Mouse (Mus musculus): ENCODE measurements around the gene Olfr1303. TPM values are rescaled to one million over a fixed set of nuclear protein-coding genes. Genes with fewer than 3 reads are reported as not detected.

Olfr1303 gene
- total RNA-seq (2012; rRNA removed) = not detected in 2 replicates

- no peak within 1 kb of the TSS for H3K27ac ChIP-seq (ENCODE audit: insufficient read depth, low read depth, low read length, poor library complexity, severe bottlenecking)
- no peaks in the 10 kb centered on the region for H3K4me1 ChIP-seq (ENCODE audit: control insufficient read depth in 2 of 2, insufficient read depth in 2 of 2, low read length in 2 of 2, poor library complexity in 1 of 2)
- no peak for TF ChIP-seq CHD2 (IDR thresholded peaks at IDR 0.05; ENCODE audit: low read depth, low read length)
- TF ChIP-seq ZNF384 (IDR thresholded peaks at IDR 0.05; ENCODE audit: low read depth, low read length) = no peak
- no peak for TF ChIP-seq ZC3H11A (IDR thresholded peaks at IDR 0.05; ENCODE audit: borderline replicate concordance, low read depth, low read length)
- no peak for TF ChIP-seq HCFC1 (IDR thresholded peaks at IDR 0.05; ENCODE audit: borderline replicate concordance, insufficient read depth, low read length)
- TF ChIP-seq MAFK (IDR thresholded peaks at IDR 0.05; ENCODE audit: insufficient read depth, low read depth, low read length) = no peak
- no peak within 1 kb of the TSS for H3K9ac ChIP-seq (ENCODE audit: insufficient read depth, low read depth, low read length, poor library complexity, severe bottlenecking)
- in situ Hi-C loops (cut with MboI; ENCODE audit: low sequenced_read_pairs in 2 of 2, unreplicated experiment in 2 of 2) = no loop called here
- no peaks in the 10 kb centered on the region for H3K9me3 ChIP-seq (ENCODE audit: control insufficient read depth, insufficient read depth, low read depth, low read length)
- H3K4me3 ChIP-seq (ENCODE audit: insufficient read depth in 1 of 2, low read depth in 1 of 2, low read length in 2 of 2, poor library complexity in 1 of 2, severe bottlenecking in 1 of 2) = no peak within 1 kb of the TSS
- DNase-seq (ENCODE audit: low read depth, low spot score) = no peak
- H3K36me3 ChIP-seq (ENCODE audit: control insufficient read depth, insufficient read depth, low read length, poor library complexity, severe bottlenecking) = no peaks in the 10 kb centered on the region
These were observed at the start of gene Olfr1303 for GRCm38 (mm10) chr2:111820240-111820639. TSS of gene Olfr1303 (minus strand) at chr2:111820340.

DNA sequence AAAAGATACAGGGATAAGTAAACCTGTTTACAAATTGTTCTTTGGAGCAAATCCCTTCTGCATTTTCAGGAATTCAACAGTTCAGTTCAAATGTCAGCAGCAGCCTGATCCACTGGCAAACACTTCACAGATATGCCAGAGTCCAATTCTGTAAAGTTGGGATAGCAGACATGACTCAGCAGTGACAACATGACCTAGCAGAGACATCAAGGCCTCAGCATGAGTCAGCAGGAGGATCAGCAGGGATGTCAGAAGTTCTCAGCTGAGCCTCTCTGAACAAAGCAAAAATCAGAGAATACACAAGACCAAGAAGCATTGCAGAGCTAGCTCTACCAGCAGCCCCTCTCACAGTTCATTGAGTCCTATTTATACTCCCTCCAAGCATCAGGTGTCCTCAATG is 7.2 kb downstream of the Olfr1303 start:
- H3K4me1 ChIP-seq (ENCODE audit: control insufficient read depth in 2 of 2, insufficient read depth in 2 of 2, low read length in 2 of 2, poor library complexity in 1 of 2) = no peaks in the 10 kb centered on the region
- in situ Hi-C loops (cut with MboI; ENCODE audit: low sequenced_read_pairs in 2 of 2, unreplicated experiment in 2 of 2) = no loop called here
- TF ChIP-seq ZC3H11A (IDR thresholded peaks at IDR 0.05; ENCODE audit: borderline replicate concordance, low read depth, low read length) (no peak), ZNF384 (IDR thresholded peaks at IDR 0.05; ENCODE audit: low read depth, low read length) (no peak)
- no peaks in the 10 kb centered on the region for H3K36me3 ChIP-seq (ENCODE audit: control insufficient read depth, insufficient read depth, low read length, poor library complexity, severe bottlenecking)
- no peak overlapping the region for H3K27ac ChIP-seq (ENCODE audit: insufficient read depth, low read depth, low read length, poor library complexity, severe bottlenecking)
- H3K4me3 ChIP-seq (ENCODE audit: insufficient read depth in 1 of 2, low read depth in 1 of 2, low read length in 2 of 2, poor library complexity in 1 of 2, severe bottlenecking in 1 of 2) = no peak overlapping the region
- DNase-seq (ENCODE audit: low read depth, low spot score) = no peak
- no peaks in the 10 kb centered on the region for H3K9me3 ChIP-seq (ENCODE audit: control insufficient read depth, insufficient read depth, low read depth, low read length)
- no peak overlapping the region for H3K9ac ChIP-seq (ENCODE audit: insufficient read depth, low read depth, low read length, poor library complexity, severe bottlenecking)

- TF ChIP-seq HCFC1 (IDR thresholded peaks at IDR 0.05; ENCODE audit: borderline replicate concordance, insufficient read depth, low read length) (no peak), ZNF384 (IDR thresholded peaks at IDR 0.05; ENCODE audit: low read depth, low read length) (no peak), CHD2 (IDR thresholded peaks at IDR 0.05; ENCODE audit: low read depth, low read length) (no peak), ZC3H11A (IDR thresholded peaks at IDR 0.05; ENCODE audit: borderline replicate concordance, low read depth, low read length) (no peak), MAFK (IDR thresholded peaks at IDR 0.05; ENCODE audit: insufficient read depth, low read depth, low read length) (no peak)
- Histone ChIP-seq H3K4me3 (ENCODE audit: insufficient read depth in 1 of 2, low read depth in 1 of 2, low read length in 2 of 2, poor library complexity in 1 of 2, severe bottlenecking in 1 of 2) (no peak within 1 kb of the TSS), H3K4me1 (ENCODE audit: control insufficient read depth in 2 of 2, insufficient read depth in 2 of 2, low read length in 2 of 2, poor library complexity in 1 of 2) (no peaks in the 10 kb centered on the region), H3K9ac (ENCODE audit: insufficient read depth, low read depth, low read length, poor library complexity, severe bottlenecking) (no peak within 1 kb of the TSS), H3K27ac (ENCODE audit: insufficient read depth, low read depth, low read length, poor library complexity, severe bottlenecking) (no peak within 1 kb of the TSS), H3K9me3 (ENCODE audit: control insufficient read depth, insufficient read depth, low read depth, low read length) (no peaks in the 10 kb centered on the region), H3K36me3 (ENCODE audit: control insufficient read depth, insufficient read depth, low read length, poor library complexity, severe bottlenecking) (no peaks in the 10 kb centered on the region)
- in situ Hi-C loops (cut with MboI; ENCODE audit: low sequenced_read_pairs in 2 of 2, unreplicated experiment in 2 of 2) = no loop called here
- no peak for DNase-seq (ENCODE audit: low read depth, low spot score)
These were observed 43.0 kb downstream of the Olfr1303 start, which contains the start of gene Olfr1302 for GRCm38 (mm10) chr2:111777129-111777528. TSS of gene Olfr1302 (plus strand) at chr2:111777429.

Other genes with a start within 250 kb of the Olfr1303 start
- not detected in 2 replicates for gene Olfr1297, start 193.8 kb downstream of the Olfr1303 start, total RNA-seq (2012; rRNA removed)
- gene Olfr1298, start 171.1 kb downstream of the Olfr1303 start, total RNA-seq (2012; rRNA removed) = not detected in 2 replicates
- not detected in 2 replicates for gene Olfr1299, start 158.9 kb downstream of the Olfr1303 start, total RNA-seq (2012; rRNA removed)
- not detected in 2 replicates for gene Olfr1301, start 69.3 kb downstream of the Olfr1303 start, total RNA-seq (2012; rRNA removed)
- gene Olfr1302, start 42.9 kb downstream of the Olfr1303 start, total RNA-seq (2012; rRNA removed) = not detected in 2 replicates
- not detected in 2 replicates for gene Olfr1305, start 56.8 kb upstream of the Olfr1303 start, total RNA-seq (2012; rRNA removed)
- not detected in 2 replicates for gene Olfr1306, start 95.9 kb upstream of the Olfr1303 start, total RNA-seq (2012; rRNA removed)
- gene Olfr1307, start 129.1 kb upstream of the Olfr1303 start, total RNA-seq (2012; rRNA removed) = not detected in 2 replicates
- not detected in 2 replicates for gene Olfr1308, start 144.6 kb upstream of the Olfr1303 start, total RNA-seq (2012; rRNA removed)
- gene Olfr1309, start 169.9 kb upstream of the Olfr1303 start, total RNA-seq (2012; rRNA removed) = not detected in 2 replicates
- gene Olfr1310, start 192.4 kb upstream of the Olfr1303 start, total RNA-seq (2012; rRNA removed) = not detected in 2 replicates
- not detected in 2 replicates for gene Olfr1311, start 204.1 kb upstream of the Olfr1303 start, total RNA-seq (2012; rRNA removed)
- not detected in 2 replicates for gene Olfr1312, start 229.9 kb upstream of the Olfr1303 start, total RNA-seq (2012; rRNA removed)